Mouse (Mus musculus): ENCODE data around the gene Smdt1.

DNA sequence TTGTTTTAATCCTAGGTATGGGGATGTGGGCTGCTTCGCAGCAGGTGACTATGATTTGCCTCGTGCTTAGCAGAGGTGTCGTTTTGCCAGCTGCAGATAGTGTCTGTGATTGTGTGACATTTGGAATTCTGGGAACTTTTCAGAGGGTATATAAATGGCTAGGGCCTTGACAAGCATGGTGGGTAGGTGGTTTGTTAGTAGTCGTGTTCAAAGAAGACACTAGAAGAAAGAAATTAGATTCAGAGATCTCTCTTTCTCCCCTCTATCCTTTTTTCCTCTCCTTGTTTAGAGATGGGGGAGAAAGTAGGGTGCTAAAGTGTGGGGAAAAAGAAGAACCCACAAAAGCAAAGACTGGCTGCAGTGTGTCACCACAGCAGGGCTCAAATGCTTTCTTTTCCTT lies 29.4 kb downstream of the Smdt1 start:
- no peak for TF ChIP-seq CTCF (IDR thresholded peaks at IDR 0.05; ENCODE audit: low read depth)
- TF ChIP-seq EP300 (optimal IDR thresholded peaks at IDR 0.05): no peak
